Mouse (Mus musculus): ENCODE results near the gene Sell. TPM values are rescaled to one million over a fixed set of nuclear protein-coding genes. Genes with fewer than 3 reads are reported as not detected.
A peak's percentile ranks its signal among the peaks of the same experiment; 100 is the strongest.

The Sell gene
- total RNA-seq, 2 experiments from 2014 or later: not detected

GRCm38 (mm10) chr1:164073091-164073490, 11.3 kb downstream of the Sell start:
- intact Hi-C loops (cut with DNase I): no loop called here

DNA sequence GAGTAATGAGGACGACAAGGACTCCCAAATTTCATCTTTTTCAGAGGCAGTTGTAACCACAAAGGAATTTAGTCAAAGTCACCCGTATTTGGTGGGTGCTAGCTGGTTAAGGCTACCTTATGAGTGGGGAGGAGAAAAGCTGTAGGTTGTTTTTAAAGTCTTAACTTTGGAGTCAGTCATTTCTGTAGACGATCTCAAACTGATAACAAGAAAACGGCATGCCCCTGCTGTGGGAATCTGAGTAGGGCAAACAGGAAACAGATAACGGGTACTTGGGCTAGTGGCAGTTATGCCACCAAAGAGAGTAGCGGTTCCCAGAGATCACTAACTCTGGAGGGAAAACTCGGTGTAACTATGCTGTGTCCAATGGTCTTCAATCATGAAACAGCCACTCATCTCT, 12.0 kb downstream of the Sell start:
- DNase-seq (ENCODE audit: low spot score in 2 of 2): no peak
- intact Hi-C loops (cut with DNase I): no loop called here

More at GRCm38 (mm10) chr1:164073091-164073490, 11.3 kb downstream of the Sell start:
- DNase-seq (ENCODE audit: low spot score in 2 of 2): no peak

GRCm38 (mm10) chr1:164074606-164075140, 12.9 kb downstream of the Sell start:
- no peak for DNase-seq (ENCODE audit: low spot score in 2 of 2)
- intact Hi-C loops (cut with DNase I): no loop called here

DNA sequence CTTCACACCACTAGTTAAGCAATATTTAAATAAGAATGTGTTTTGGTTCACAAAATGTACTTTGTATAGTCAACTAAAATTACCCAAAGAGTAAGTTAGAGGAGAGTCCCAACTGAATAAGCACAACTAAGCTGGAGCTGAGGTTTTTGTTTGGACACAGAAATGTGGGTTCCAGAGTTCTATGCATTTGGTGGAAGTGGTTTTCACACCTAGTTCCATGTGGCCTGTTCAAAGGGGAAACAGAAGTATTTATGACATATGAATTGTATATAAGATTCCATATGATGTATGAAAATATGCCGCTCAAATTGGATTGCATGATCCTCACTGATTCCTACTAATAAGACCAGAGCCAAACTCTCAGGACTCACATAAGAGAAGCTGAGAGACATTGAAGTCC, 13.6 kb downstream of the Sell start:
- intact Hi-C loops (cut with DNase I): no loop called here
- no peak for DNase-seq (ENCODE audit: low spot score in 2 of 2)

DNA sequence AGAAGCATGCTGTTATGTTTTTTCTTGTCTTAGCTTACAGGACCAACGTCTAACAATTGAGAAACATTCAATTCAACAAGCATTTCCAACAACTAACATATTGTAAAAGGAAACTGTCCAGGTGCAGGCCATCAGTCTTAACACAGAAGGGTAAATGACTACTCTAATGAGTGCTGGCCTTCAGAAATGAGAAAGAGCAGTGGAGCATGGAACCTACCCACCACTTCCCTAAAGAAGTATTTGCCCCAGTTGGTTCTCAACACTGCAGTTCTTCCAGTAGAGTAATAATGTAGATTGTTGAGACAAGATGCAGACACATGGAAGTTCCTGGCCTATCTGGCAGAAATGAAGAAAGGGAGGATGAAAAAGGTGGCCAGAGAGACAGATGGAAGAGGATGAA, 14.7 kb downstream of the Sell start:
- no peak for DNase-seq (ENCODE audit: low spot score in 2 of 2)
- intact Hi-C loops (cut with DNase I): no loop called here

DNA sequence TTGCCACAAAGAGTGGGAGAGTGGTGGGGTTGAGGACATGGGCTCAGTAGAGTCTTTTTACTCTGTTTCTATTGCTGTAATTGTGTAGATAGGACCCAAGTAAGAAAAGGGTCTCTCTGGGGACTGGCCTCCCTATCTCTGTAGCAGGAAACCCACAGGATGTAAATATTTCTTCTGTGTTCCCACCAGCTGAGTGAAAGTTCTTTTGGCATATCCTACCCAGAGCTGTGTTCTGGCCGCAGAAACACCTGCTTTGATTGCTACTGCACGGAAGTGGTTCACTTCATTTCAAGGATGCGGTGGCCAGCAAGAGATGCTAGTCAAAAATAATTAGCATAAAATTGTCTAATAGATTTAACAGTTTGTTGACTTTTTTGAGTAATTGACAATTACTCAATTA, 15.2 kb downstream of the Sell start:
- no peak for DNase-seq (ENCODE audit: low spot score in 2 of 2)
- intact Hi-C loops (cut with DNase I): no loop called here

DNA sequence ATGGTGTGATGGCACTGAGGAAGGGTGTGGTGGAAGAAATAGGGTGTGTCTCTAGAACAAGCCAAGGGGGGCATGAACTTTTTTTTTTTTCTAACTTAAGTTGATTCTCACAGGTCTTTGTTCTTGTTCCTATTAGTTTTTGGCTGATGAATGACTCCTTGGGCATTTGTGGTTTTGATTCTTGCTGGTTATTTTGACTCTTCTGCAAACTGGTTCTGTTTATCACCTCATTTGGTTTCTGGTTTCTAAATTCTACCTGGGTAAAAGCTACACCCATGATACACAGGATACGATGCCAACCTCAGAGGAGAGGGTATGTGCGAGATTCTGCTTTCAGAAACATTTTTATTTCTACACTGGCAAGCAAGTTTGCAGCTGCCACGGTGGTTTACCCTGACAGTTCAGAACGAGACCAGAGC, 16.6 kb downstream of the Sell start:
- DNase-seq (ENCODE audit: low spot score in 2 of 2): no peak
- intact Hi-C loops (cut with DNase I): no loop called here

GRCm38 (mm10) chr1:164079091-164079490, 17.3 kb downstream of the Sell start:
- no peak for DNase-seq (ENCODE audit: low spot score in 2 of 2)
- intact Hi-C loops (cut with DNase I): no loop called here

DNA sequence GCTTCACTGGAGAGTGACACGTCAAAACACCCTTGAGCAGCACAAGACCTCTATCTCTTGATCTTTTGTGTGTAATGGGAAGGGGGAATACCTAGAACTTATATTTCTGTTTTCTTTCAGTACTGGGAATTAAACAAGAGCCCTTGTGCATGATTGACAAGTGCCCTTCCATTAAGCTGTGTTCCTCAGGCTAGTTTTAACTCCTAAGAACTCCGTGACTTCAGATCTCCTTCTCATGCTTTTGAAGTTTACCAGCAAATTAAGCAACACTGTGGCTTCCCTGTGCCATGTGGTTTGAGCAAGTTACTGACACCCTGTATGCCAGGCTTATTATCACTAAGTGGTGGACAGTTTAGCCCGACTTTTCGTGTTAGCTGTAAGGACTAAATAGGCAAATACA, 21.3 kb downstream of the Sell start:
- intact Hi-C loops (cut with DNase I): no loop called here
- no peak for DNase-seq (ENCODE audit: low spot score in 2 of 2)

DNA sequence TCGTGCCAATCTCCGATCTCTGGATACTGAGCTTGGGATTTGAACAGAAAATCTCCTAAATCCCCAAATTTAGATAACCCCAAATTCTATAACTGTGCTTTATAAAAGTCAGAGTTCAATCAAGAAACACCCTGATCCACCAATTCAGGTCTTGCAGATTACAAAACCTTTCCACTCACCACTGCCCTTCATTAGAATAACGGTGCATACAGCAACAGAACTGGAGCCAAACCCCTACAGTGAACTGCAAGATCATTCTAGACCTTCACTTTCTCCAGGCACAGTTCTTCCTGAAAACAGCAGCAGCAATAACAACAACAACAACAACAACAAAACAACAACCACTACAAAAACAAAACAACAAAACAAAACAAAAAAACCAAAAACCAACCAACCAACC, 25.0 kb downstream of the Sell start:
- no peak for DNase-seq (ENCODE audit: low spot score in 2 of 2)
- intact Hi-C loops (cut with DNase I): no loop called here

GRCm38 (mm10) chr1:164087872-164088271, 26.1 kb downstream of the Sell start:
- intact Hi-C loops (cut with DNase I): no loop called here
- no peak for DNase-seq (ENCODE audit: low spot score in 2 of 2)

DNA sequence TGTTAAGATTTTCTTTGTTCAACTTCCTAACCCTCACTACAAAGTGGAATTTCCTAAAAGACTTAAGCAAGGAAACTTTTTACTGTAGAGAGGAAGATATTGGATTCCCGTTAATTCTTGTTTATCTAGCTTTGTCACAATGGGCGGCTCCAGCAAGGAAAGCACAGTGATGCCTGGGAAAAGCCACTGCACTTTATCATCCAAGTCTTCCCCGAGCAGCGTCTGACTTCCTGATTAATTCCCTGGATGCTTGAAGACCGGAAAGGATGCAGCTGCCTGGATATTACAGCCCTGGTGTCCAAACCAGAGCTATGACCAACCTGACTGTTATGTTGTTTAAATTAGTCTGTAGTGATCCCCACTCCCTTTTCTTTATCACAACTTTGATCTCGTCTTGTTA, 35.0 kb downstream of the Sell start:
- DNase-seq (ENCODE audit: low spot score in 2 of 2): no peak
- intact Hi-C loops (cut with DNase I): no loop called here

DNA sequence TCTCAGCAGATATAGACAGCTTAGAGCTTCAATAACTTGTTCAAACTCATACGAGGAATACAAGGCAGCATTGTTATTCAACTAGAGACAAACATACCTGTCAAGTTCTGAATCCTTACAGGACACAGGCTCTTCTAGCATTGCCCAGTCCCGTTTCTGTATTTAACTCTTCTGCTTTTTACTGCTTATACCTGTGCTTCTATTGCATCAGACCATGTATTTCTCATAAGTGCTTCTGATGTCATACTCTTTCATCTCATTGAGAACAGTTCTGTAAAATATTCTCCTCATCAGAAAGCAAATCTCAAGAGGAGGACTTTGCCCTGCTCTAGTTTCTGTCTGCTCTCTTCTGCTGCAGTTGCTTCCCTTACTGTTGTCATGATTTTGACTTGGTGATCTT, 36.1 kb downstream of the Sell start:
- no peak for DNase-seq (ENCODE audit: low spot score in 2 of 2)
- intact Hi-C loops (cut with DNase I): no loop called here

GRCm38 (mm10) chr1:164098372-164098771, 36.6 kb downstream of the Sell start:
- DNase-seq (ENCODE audit: low spot score in 2 of 2): peak in 1 of 2 experiments; percentile 18
- intact Hi-C loops (cut with DNase I): no loop called here

DNA sequence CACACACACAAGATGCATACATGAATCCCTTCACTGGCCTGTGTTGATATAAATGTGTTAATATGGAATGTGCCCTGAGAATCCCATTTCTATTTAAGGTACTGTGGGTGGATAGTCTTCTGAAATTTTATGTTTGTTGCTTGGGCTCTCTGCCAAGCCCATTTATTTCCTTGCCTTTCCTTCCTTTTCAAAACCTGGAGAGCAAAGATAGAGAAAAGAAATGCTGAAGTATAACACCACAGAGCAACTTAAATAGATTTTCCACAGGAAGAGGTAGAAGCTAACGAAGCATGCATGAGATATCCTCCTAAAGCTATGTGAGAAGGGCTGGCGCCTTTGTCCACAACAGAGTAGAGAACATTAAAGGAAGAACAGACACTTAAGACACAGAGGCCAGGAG, 48.0 kb downstream of the Sell start:
- DNase-seq (ENCODE audit: low spot score in 2 of 2): peak; percentile 53 to 57
- intact Hi-C loops (cut with DNase I): no loop called here

GRCm38 (mm10) chr1:164110591-164111329, 49.0 kb downstream of the Sell start:
- DNase-seq (ENCODE audit: low spot score in 2 of 2): no peak
- intact Hi-C loops (cut with DNase I): no loop called here

DNA sequence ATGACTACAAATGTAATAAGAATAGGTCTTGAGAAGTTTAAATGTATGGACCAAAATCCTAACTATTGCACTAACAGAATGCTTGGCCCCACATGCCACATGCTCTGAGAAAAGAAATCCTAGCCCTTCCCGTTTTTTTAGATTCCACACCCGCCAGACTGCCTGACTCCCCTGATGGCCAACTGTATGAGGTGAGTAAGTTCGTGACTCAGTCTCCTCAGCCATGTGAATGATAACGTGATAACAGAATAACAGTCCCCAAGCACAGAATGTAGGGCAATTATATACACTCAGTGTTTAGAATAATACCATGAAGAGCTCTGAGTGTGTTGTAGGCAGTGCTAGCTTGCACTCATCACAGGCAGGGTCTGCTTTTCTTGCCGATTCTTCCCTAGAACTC, 52.5 kb downstream of the Sell start:
- intact Hi-C loops (cut with DNase I): no loop called here
- DNase-seq (ENCODE audit: low spot score in 2 of 2): no peak

- intact Hi-C loops (cut with DNase I): no loop called here
- DNase-seq (ENCODE audit: low spot score in 2 of 2): no peak
Measured at GRCm38 (mm10) chr1:164114947-164115493, 53.2 kb downstream of the Sell start, which contains the start of gene Selp. TSS of gene Selp (plus strand) at chr1:164115264.

- intact Hi-C loops (cut with DNase I): no loop called here
- DNase-seq (ENCODE audit: low spot score in 2 of 2): peak in 1 of 2 experiments; percentile 10
Measured at GRCm38 (mm10) chr1:164115647-164116046, 53.9 kb downstream of the Sell start.

DNA sequence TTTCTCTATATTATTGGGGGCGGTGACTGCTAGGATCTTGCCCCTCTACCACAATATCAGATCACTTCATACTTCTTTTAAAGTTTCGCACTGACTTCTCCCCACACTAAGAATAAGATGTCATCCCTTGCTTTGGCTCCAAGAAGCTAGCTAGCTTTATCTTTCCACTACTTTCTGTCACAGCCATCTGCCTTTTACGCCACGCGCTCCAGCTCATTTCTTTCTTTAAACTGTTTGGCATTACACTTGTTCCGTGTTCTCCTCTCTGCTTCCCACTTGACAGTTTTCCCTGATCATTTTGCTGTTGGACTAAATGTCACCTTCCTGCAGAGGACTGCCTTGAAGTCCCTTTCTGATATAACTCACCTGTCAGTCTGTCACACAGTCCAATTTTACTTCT, 56.1 kb downstream of the Sell start:
- peak in 1 of 2 experiments; percentile 30 for DNase-seq (ENCODE audit: low spot score in 2 of 2)
- intact Hi-C loops (cut with DNase I): no loop called here
